Mouse (Mus musculus) midbrain, embryonic 13.5 days (tissue): Measurements from ENCODE around the gene Hmgcll1. TPM values are rescaled to one million over a fixed set of nuclear protein-coding genes. Genes with fewer than 3 reads are reported as not detected.

Source experiments
- ATAC-seq: fragments of 200-750 bp; cut with Nextera tagmentation; 2 replicates; pipeline ENCODE4 v1.8.0; 2017; ENCODE audit warnings: mild to moderate bottlenecking, moderate TSS enrichment, moderate library complexity
- H3K27ac ChIP-seq: fragments of 300-500 bp; sonication (generic); 2 replicates; pipeline ENCODE4 v1.5.1; 2015; ENCODE audit warnings: inconsistent platforms, mild to moderate bottlenecking, moderate library complexity
- H3K27me3 ChIP-seq: fragments of 300-500 bp; sonication (generic); 2 replicates; pipeline ENCODE4 v1.6.1; 2015; ENCODE audit warnings: mild to moderate bottlenecking, inconsistent platforms
- H3K36me3 ChIP-seq: fragments of 300-500 bp; sonication (generic); 2 replicates; pipeline ENCODE4 v1.6.1; 2015; ENCODE audit warnings: mild to moderate bottlenecking, inconsistent platforms
- H3K4me1 ChIP-seq: fragments of 300-500 bp; sonication (generic); replicated peaks from 2 replicates; pipeline ENCODE4 v1.6.1; 2015; ENCODE audit warnings: inconsistent platforms
- H3K4me2 ChIP-seq: fragments of 300-500 bp; sonication (generic); replicated peaks from 2 replicates; pipeline ENCODE4 v1.6.1; 2015; ENCODE audit warnings: moderate library complexity, mild to moderate bottlenecking, inconsistent platforms
- H3K4me3 ChIP-seq: fragments of 300-500 bp; sonication (generic); replicated peaks from 2 replicates; pipeline ENCODE4 v1.5.1; 2015; ENCODE audit warnings: mild to moderate bottlenecking, inconsistent platforms
- H3K9ac ChIP-seq: fragments of 300-500 bp; sonication (generic); replicated peaks from 2 replicates; pipeline ENCODE4 v1.6.1; 2015; ENCODE audit warnings: mild to moderate bottlenecking, inconsistent platforms
- H3K9me3 ChIP-seq: fragments of 300-500 bp; sonication (generic); 2 replicates; pipeline ENCODE4 v1.6.1; 2016; ENCODE audit warnings: mild to moderate bottlenecking, inconsistent platforms
- WGBS: fragments of 180-500 bp; shearing (Covaris S2); methylation state at CpG from one replicate; pipeline ENCODE4 v1.1.7; 2015; 5-methylcytosine and 5-hydroxymethylcytosine counted together
- polyA plus RNA-seq: library from polyadenylated mRNA; unstranded; fragments of >200 nt; fragmentation: Nextera tagmentation; extraction: Ambion mirVana; gene quantifications from 2 replicates; pipeline ENCODE4 v1.2.1, GENCODE M21; 2015

The Hmgcll1 gene
- polyA plus RNA-seq, 1 experiment from 2014 or later = 21.6 TPM

DNA sequence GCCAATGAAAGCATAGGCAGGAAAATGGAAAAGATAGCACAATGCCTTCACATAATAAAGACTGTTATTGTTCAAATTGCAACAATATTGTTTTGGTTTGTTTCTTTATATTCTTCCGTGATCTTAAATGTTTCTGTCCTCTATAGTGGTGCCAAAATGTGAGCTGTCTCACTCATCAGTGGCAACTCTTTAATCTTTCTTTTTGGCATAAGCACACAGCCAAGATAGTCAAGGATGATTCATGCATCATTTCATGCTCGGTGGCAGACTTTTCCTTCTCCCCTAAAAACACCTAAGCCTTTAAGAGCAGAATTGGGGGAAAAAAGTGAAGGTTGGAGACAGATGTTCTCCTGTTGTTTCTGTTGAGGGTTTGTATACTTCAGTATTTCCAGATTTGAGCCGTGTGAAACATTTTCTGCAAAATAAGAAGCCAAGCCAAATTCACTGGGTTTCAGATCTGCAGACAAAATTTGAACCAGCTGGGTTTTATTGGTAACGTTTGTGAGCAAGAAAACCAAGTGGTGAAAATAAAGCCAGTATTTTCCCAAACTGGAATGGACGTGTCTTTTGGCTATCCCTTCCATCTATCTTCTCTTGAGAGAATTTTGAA, 158.1 kb downstream of the Hmgcll1 start:
- Histone ChIP-seq H3K4me1 (no peaks in the 10 kb centered on the region), H3K9ac (no peak overlapping the region), H3K27ac (no peak overlapping the region), H3K27me3 (no peaks in the 10 kb centered on the region), H3K4me3 (no peak overlapping the region), H3K36me3 (no peaks in the 10 kb centered on the region), H3K4me2 (no peak overlapping the region), H3K9me3 (no peaks in the 10 kb centered on the region)
- 84% methylated on average over 5 of the region's 5 CpGs for WGBS
- no peak for ATAC-seq

DNA sequence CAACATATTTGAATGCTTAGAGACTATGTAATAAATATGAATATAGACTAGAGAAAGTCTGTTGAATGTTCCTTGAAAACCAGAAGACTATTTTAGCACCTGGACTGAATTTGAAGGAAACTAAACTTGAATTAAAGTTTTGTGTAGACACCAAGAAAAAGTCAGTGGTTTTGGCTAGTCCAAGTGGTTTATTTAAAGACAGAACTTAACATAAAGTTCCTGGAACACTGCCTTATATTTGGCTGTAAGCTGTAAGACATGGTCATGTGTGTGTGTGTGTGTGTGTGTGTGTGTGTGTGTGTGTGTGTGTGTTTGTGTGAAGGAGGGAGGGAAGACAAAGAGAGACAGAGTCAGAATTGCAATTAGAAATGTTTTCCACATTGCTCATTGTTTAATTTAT, 164.6 kb downstream of the Hmgcll1 start:
- Histone ChIP-seq H3K27ac (no peak overlapping the region), H3K9ac (no peak overlapping the region), H3K9me3 (no peaks in the 10 kb centered on the region), H3K4me1 (no peaks in the 10 kb centered on the region), H3K4me3 (no peak overlapping the region), H3K27me3 (no peaks in the 10 kb centered on the region), H3K4me2 (no peak overlapping the region), H3K36me3 (no peaks in the 10 kb centered on the region)
- ATAC-seq = no peak

Other genes with a start within 250 kb of the Hmgcll1 start
- 3.2 and 3.6 TPM in 2 replicates for gene Bmp5, start 239.5 kb upstream of the Hmgcll1 start, polyA plus RNA-seq
- gene Gfral, start 198.8 kb downstream of the Hmgcll1 start, polyA plus RNA-seq = not detected in 2 replicates